Mouse (Mus musculus) thymus, adult 2 months (tissue): ENCODE data around the gene E130114P18Rik.

Experiments used
- CTCF ChIP-seq: fragments of 200-500 bp; IDR thresholded peaks from 2 replicates; pipeline ENCODE4 v1.5.1; 2012; ENCODE audit warnings: mild to moderate bottlenecking, control low read depth, low read length, moderate library complexity, borderline replicate concordance; ENCODE audit not compliant: control insufficient read depth, poor library complexity, insufficient read depth; ENCODE audit errors: extremely low read depth
- POLR2A ChIP-seq: fragments of 200-500 bp; IDR thresholded peaks from 2 replicates; pipeline ENCODE4 v1.6.1; 2012; ENCODE audit warnings: mild to moderate bottlenecking, low read length, control low read depth, moderate library complexity; ENCODE audit not compliant: control insufficient read depth, poor library complexity, insufficient read depth; ENCODE audit errors: extremely low read depth

DNA sequence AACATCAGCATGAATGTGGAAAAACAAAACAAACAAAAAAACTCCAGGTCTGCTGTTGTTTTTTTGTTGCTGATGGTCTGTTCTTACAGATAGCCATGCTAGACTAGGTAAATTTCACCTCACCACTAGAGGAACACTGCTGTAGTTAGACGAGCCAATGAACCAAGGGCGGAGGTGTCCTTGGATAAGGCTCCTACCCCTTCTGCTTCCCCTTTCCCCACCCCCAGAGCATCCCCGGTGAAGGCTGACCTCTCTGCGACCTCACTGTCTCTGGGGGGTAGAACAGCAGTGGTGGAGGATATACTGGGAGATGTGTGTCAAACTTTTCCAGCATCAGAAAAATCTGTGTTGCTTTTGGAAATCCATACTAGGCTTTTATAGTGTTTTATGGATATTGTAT, 13.3 kb downstream of the E130114P18Rik start:
- no peak for TF ChIP-seq POLR2A
- no peak for TF ChIP-seq CTCF
